Mouse (Mus musculus): Measurements from ENCODE around the gene Lztr1.
"Not testable (repeated sequence)": the region's sequence is repeated elsewhere in the genome, so short reads cannot be mapped to it uniquely, and the experiment has no call there.

Gene Lztr1

DNA sequence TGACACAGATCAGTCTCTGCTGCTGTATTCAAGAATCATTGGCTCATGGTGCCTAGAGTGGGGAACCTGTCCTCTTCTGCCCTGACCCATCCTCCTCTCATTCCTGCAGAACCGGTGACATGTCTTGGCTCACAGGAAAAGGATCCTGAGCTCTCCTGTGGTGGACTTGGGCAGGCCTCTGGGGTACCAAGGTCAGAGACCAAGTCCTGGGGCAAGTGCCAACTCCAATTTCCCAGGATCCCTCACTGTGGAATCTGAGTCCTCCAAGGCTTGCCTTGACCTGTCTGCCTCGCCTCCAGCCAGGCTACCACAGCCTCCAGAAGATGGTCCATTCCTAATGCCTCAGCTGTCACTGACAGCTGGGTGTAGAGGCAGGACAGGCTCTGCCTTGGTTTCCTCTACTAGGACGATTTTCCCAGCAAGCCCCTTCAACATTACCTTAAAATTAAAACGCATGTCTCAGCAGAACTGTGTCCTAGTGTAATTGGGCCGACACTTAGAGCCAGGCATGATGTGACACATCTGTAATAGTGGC is 1.4 kb upstream of the Lztr1 start:
- no peak for DNase-seq (ENCODE audit: low spot score)

DNA sequence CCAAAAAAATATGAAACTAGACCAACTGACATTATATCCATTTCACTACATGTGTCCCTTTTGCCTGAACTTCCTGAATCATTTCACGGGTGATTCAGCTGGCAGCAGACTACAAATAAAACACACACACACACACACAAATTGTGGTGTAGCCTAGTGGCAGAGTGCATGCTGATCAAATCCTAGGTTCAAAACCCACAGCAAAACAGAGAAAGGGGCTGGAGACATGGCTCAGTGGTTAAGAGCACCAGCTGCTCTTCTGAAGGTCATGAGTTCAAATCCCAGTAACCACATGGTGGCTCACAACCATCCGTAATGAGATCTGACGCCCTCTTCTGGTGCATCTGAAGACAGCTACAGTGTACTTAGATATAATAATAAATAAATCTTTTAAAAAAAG is 457 bp upstream of the Lztr1 start:
- DNase-seq (ENCODE audit: low spot score), result not testable (repeated sequence)

DNA sequence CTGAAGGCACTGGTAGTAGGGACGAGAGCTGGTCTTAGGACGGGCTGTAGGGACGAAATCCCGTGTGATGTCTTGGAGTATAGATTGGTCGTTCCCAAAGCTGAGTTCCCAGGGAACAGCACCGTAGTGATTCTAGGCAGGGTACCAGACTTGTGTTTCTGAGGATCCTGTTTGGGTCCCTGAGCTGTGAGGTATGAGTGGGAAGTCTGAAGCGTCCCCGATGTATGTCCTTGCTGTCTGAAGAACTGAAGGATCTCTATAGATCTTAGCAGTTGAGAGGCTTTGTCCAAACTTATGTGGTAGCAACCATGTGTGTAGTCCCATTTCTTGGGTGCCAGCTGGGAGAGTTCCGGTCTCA is 731 bp downstream of the Lztr1 start:
- DNase-seq (ENCODE audit: low spot score), result no peak

DNA sequence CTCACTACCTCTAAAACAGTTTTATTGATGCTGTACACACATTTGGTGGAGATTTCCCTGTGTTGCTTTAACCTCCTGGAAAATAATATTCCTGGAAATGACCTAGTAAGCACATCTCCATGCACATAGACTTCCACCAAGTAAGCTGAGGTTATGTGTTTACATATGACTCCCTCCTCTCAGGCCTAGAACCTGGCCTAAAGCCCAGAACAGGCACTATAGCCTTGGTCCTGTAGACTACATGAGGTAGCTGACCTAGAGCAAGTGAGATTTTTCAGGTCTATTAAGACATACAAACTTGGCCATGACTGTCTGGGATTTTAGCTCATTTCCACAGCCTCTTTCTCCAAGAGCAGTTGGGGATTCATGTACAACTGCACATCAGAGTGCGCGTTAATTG is 1.7 kb downstream of the Lztr1 start:
- DNase-seq (ENCODE audit: low spot score), result no peak

DNA sequence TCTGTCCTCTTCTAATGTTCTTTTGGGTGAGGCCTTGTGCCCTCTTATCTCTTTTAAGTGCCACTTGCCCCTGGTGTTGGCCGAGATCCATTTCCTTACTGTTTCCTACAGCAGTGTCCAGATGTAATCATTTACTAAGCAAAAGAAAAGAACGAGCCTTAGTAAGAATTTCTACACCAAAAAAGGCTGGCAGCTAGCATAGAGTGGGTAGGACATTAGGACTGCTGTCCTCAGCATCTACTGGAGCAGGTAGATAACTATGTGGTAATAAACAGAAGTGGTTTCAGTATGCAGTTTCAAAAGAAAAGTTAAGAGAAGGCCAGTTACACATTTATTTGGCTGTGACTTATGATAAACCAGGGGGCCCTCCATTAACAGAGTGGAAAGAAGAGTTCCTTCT is 2.2 kb downstream of the Lztr1 start:
- DNase-seq (ENCODE audit: low spot score), result no peak

DNA sequence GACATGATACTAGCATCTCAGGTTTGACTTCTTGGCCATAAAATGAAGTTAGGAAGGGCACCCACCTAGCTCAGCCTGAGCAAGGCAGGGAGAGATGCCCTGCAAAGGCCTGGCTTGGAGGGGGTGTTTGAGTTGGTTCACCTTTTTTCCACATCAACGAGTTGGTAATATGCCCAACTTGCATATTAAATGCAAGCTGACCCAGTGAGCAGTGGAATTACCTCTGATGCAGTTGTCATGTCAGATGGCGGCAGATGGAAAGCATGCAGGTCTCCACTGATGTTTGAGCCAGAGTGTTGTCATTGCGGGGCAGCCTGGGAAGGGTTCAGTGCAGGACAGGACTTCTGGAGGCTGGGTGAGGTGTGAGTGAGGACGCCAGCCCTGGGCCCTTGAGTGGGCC is 2.9 kb downstream of the Lztr1 start:
- DNase-seq (ENCODE audit: low spot score), result no peak

DNA sequence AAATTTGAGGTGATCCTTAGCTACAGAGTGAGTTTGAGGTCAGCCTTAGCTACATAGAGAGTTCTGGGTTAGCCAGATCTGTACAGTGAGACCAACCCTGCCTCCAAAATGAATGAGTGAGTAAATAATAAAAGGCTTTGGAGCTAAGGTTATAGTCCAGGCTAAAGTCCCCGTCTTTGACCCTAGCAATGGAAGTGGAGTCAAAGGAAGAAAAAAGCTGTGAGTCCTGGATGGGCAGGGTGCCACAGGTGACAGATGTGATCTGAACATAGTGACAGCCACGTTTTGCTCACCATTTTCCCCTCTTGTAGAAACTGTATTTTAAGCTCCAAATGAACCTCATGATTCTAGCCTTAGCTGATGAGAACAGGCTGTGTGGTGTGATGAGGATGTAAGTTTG is 10.4 kb downstream of the Lztr1 start:
- no peak for DNase-seq (ENCODE audit: low spot score)

DNA sequence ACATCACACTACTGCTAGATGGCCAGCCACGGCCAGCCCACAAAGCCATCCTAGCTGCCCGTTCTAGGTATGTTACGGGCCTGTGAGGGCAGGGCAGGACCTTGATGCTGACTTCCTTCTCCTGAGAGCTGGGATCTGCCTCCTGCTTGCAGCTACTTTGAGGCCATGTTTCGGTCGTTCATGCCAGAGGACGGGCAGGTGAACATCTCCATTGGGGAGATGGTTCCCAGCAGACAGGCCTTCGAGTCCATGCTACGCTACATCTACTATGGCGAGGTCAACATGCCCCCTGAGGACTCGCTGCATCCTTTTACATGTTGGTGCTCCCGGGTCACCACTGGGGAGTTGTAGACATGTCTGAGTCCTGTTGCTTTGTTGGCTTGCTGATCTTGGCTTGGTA is 15.7 kb downstream of the Lztr1 start:
- DNase-seq (ENCODE audit: low spot score), result no peak

DNA sequence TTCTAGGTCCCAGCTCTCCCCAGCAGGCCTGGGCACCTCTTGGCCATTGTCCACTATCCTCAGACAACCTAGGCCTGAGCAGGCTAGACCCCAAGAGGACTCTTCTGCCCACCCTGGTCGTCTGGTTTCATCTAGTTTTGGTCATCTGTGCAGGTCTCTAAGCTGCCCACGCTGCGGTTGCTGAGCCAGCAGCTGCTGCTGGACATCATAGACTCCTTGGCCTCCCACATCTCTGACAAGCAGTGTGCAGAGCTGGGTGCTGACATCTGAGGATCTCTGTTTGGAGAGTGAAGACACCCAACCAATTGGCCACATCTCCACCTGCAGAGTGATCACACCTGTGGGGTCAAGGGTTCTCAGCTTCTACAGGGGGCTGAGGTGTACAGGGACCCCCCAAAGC is 17.0 kb downstream of the Lztr1 start:
- DNase-seq (ENCODE audit: low spot score), result no peak

DNA sequence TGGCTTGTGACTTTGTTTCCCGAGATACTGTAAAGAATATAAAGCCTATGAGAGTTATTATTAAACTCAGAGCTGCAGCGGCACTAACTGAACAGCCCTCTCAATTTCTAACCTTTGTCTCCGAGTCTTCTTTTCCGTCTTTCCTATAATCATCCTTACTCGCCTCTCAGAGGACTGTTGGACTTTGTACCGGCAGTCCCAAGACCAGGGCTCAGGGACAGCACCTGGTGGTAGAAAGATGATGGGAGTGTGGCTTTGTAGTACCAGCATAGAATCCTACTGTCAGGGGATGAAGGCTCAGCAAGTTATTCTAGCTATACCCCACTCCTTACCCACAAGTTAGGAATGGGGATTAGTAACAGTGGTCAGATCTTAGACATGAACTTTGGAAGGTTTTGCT is 17.7 kb downstream of the Lztr1 start:
- DNase-seq (ENCODE audit: low spot score), result no peak

DNA sequence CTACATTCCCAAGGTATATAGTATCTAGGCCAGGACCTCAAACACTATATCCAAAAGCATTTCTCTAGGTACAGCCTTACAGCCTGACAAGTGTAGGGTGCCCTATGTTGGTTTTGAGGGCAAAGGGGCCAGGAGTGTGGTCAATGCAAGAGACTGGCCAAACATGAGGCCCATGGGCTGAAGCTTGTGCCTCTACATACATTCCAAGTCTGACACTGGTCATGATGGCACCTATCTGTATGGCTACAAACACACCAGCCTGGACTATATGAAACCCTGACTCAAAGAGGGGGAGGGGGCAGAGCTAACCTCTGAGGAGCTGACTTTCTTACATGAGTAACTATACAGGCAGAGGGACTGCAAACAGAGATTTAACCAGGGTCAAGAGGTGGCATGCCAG is 19.1 kb downstream of the Lztr1 start:
- DNase-seq (ENCODE audit: low spot score), result no peak

DNA sequence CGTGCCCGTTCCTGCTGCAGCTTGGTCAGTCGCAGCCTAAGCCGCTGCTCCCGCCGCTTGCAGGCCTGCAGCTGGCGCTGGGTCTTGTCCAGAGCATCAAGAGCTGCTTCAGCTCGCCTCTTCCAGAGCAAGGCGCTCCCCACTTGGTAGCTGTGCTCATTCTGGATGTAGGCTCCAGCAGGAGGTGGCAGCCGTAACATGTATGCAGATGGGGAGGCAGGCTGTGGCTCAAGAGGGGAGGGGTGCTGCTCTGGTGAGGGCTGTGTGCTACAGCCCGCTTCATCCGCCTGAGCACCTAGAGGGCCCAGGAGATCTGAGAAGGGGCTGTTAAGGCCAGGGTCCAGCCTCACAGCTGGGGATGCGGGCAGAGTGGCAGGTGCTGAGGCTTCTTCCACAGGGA is 19.8 kb downstream of the Lztr1 start:
- DNase-seq (ENCODE audit: low spot score), result no peak

DNA sequence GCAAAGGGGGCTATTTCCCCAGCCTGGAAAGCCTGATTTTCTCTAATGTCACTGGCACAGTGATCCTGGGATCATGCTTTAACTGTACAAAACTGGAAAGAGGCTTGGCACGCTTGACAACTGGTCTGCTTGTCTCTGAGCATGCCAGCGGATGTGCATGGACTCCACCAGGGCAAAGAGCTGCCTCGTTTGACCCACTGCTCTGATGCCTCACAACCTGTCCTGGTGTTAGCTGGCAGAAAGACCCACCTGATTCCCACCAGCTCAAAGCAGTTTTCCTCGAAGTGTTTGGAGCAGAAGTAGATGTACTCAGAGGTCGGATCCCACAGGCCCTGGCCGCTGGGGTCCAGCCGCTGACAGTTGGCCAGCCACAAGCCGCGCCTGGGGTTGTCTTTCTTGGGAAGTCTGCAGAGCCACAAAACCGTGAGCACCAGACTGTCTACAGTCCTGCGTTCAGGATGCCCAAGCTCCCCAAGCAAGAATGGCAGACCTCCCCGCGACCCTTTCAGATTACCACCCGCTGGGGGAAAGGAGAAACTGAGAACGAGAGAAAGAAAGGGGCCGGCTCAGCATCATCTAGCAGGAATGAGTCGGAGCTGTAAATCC is 21.6 kb downstream of the Lztr1 start:
- no peak for DNase-seq (ENCODE audit: low spot score)

DNA sequence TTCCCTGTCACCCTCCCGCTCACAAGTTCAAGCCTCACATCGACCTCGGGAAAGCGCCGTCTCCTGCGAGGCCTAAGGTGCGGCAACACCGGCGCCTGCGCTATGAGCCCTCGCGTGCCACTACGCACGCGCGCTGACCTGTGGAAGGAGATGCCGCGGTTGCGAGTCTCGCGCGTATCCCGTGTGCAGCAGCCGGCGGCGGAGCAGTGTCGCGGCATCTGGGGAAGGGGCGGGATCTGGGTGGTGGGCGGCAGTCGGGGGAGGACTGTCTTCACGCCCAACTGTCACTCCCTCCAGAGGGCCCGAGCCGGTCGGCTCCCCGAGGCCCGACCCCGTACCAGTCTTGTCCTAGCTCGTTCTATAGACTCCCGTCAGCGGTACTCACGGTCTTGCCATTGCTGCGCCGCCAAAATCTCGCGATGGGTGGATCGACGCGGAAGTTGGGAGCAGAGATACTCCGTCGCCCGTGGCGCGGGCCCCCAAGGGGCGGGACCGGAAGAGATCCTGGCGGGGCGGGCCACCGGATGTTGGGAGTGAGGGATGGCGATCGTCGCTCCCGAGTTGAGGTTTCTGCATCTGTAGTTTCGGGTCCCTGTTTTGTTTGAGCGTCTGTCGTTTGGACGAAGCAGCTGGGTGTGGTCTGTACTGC is 22.3 kb downstream of the Lztr1 start, which contains the start of gene Thap7:
TSS of gene Thap7 (minus strand) at position 497 of the 649 bp plus-strand sequence.
- peak; percentile 96 for DNase-seq (ENCODE audit: low spot score)

DNA sequence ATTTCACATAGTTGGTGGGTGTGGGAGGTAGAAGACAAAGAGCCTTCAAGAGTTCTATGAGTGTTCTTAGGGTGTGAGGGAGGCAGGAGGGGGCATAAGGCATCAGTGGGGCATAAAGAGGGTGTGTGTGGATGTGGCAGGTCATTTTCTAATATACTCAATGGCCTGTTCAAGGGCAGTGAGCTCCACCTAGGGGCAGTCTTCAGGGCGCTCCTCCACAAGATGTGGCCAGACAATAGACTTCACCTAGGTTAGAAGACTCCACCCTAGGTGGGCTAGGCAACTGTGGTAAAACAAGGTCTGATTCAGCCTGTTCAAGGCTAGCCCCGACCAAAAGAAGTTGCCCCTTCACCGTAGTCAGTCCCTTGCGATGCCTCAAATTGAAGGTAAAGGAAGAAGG is 23.8 kb downstream of the Lztr1 start:
- DNase-seq (ENCODE audit: low spot score), result no peak

DNA sequence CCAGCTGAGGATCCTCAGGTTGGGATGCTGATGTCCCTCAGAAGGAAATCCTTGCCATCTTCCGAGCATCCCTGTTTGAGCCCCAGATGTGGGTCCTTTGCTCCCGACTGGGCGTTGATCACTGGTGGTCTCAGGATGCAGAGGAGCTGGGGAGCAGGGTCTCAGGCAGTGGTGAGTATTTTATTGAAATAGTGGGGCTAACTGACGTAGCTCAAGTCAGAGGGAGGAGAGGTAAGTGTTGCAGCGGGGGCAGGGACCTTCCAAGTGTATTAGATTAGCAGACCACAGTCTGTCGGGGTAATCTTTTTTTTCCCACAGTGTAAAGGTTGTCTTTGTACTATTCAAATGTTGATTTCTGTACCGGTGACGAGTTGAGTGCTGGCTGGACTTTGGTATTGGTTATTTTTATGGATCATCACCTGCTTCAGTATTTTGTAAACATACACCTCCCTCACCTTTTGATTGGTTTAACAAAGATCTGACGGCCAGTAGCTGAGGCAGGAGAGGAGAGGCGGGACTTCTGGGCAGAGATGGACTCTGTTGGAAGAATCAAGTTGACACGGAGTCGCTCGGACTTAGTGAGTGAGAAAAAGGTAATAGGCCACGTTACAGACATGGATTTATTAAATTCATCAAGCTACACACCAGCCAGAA is 24.3 kb downstream of the Lztr1 start:
- DNase-seq (ENCODE audit: low spot score), result no peak

DNA sequence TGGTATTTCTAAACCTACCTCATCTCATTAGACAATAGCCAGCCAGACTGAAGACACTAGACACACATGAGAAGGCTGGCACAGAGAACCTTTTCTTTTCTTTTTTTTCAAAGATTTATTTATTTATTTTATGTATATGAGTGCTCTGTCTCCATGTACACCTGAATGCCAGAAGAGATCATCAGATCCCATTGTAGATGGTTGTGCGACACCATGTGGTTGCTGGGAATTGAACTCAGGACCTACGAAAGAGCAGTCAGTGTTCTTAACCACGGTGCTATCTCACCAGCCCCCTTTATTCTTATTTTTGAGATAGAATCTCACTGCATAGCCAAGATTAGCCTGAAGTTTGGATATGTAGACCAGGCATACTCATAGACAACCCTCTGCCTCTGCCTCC is 28.1 kb downstream of the Lztr1 start:
- DNase-seq (ENCODE audit: low spot score), result no peak

DNA sequence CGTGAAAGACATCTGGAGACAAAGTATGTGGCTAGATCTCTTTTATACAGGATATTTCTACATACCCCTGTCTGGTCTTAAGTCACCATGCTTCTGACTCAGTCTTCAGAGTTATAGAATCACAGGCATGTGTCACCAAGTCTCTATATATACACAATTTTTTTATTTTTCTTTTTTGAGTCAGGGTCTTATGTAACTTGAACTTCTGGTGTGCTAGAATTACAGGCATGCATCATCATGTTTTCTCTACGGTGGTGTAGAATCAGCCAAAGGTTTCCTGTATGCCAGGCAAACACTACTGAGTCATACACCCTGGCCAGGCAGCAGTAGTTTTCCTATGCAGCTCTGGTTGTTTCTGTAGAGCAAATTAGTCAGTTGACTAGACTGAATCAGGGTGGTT is 34.1 kb downstream of the Lztr1 start:
- no peak for DNase-seq (ENCODE audit: low spot score)

DNA sequence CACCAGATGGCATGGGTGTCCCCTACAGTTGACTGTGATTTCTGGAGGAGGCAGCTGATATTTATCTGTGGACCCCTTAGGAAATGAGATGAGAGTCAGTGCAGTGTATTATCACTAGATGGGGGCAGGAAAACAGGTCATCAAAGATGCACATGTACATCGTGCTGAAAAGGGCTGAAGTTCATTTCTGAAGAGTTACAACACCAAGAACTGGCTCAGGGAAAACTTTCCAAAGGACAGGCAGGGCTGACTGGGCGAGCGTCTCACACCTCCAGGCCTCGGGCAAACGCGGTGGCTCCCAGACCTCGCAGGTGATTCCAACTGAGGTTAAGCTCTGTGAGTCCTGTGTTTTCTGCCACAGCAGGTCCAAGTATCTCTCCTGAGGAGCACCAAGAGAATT is 44.3 kb downstream of the Lztr1 start:
- DNase-seq (ENCODE audit: low spot score), result no peak

DNA sequence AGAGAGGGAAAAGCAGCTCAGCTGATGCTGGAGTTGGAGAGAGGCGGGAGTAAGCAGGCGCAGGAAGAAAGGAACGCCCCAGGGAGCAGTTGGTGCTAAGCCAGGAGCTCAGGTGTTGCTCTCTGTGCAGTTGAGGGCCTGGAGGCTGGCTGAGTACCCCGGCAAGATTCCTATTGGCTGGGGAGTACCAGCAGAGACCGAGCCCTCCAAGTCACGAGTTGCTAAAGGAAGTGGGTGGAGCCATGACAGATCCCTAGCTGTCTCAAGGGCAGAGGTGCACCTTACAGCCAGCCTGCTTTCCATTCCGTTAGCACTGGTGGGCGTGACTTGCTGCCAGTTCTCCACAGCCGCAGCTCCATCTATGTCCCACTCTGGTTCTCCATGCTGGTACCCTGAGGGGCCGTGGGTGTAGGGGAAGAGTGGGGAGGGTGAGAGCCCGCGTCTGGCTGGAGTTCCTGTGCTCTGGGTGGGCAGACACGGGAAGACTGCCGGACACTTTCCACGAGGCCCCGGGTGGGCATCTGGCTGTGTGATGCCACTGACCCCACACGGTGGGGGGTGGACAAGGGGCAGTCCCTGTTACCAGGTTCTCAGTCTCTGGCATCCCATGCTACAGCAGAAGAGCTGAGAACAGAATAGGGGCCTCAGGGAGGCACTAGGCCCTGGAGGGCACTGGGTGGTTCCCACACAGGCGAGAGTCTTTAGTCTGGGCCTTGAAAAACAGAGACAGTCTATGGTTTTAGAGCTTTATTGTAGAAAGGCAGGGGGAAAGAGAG is 45.6 kb downstream of the Lztr1 start:
- DNase-seq (ENCODE audit: low spot score), result peak; percentile 72

DNA sequence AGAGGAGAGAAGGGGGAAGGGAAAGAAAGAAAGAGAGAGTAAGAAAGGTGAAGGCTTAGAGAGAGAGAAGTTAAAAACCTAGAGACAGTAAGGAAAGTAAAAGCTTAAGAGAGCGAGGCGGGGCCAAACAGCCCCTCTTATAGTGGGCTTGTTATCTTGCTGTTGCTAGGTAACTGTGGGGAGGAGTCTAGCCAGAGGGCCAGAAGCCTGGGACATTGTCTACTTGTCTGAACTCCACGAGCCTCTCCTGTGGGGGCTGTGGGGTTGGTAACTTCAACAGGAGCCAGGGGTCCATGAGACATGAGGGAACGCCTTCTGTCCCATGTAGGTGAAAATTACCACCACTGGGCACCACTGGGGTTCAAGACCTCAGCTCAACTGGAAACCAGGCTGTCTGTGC is 46.2 kb downstream of the Lztr1 start:
- peak; percentile 65 for DNase-seq (ENCODE audit: low spot score)

DNA sequence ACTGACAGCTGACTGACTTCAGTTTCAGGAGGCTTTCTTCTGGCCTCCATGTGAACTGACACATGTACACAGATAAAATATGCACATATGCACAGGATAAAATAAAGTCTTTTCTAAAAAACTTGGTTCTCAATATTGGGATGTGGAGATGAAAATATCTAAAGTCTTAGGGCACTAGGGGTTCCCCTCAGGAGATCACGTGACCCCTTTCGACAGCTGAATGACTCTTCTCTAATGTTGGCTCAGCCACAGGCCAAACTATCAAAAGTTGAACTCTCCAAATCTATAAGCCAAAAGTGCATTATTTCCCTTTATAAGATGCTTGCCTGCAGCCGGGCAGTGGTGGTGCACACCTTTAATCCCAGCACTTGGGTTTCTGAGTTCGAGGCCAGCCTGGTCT is 47.7 kb downstream of the Lztr1 start:
- no peak for DNase-seq (ENCODE audit: low spot score)

DNA sequence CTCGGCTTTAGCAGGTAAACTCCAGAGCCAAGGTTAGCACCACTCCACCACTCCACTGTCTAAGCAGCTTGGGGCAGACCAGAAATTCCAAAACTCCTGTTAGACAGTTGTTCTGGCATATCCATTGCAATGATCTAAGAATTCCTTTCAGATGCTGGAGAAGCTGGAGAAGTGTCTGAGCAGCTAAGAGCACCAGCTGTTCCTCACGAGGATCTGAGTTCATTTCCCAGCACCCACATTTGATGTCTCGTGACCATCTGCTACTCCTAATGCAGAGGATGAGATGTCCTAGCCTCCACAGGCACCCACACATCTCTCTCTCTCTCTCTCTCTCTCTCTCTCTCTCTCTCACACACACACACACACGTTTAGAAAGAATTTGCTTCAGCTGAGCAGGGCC is 48.4 kb downstream of the Lztr1 start:
- no peak for DNase-seq (ENCODE audit: low spot score)

All from c-Kit-positive CD71-positive TER-119-positive erythroid progenitor cells, embryonic 14.5 days (primary cell).